Mouse (Mus musculus): Measurements from ENCODE around the gene Wnk2. TPM values are rescaled to one million over a fixed set of nuclear protein-coding genes. Genes with fewer than 3 reads are reported as not detected.
A peak's percentile ranks its signal among the peaks of the same experiment; 100 is the strongest.

The Wnk2 gene
- polyA plus RNA-seq, 1 experiment from 2014 or later = 1.6 TPM

DNA sequence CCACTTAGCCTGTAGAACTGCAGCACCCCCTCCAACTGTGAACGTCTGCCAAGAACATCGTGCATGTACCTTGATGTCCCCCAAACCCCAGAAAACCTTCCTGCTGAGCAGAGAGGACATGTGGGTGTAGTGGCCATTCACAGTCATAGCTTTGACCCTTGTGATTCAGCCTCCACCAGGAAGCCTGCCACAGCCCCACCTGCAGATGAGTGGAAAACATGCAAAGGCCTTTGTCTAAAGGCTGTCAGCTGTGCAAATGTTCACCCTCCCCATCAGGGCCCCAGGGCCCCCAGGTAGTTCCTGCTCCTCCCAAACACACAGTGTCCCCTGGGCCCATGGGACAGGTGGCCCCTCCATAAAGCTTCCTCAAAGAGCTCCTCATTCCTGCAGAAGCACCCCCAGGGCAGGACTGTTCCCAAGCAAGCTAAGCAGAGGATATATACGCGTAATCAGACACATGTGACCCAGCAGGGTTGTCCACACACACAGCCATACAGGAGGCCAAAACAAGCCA is 16.4 kb downstream of the Wnk2 start:
- 66% methylated on average over 4 of the region's 4 CpGs for WGBS
- Histone ChIP-seq H3K4me2 (no peak overlapping the region), H3K4me1 (peaks cover 46% of the 10 kb centered on the region), H3K27me3 (no peaks in the 10 kb centered on the region), H3K27ac (no peak overlapping the region), H3K9me3 (no peaks in the 10 kb centered on the region), H3K9ac (no peak overlapping the region), H3K4me3 (no peak overlapping the region), H3K36me3 (no peaks in the 10 kb centered on the region)
- no peak for ATAC-seq (ENCODE audit: insufficient number of reproducible peaks, low FRiP score, low TSS enrichment, low read depth)

DNA sequence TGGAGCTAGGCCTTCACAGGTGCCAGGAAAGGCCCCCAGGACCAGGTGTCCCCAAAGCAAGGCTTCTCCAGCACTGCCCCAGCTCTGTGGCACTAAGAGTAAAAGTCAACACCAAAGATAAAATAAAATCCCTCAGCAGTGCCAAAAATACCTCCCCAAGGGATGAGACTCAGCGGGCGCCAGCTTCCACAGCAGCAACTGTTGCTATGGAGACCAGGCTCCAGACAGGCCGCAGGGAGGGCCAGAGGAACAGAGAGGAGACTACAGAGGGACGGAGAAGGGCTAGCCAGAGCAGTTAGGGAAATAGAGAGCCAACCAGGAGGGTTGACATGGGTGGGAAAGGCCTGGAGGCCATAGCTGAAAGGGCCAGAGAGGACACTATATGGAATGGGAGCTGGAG is 18.0 kb downstream of the Wnk2 start:
- Histone ChIP-seq H3K27me3 (no peaks in the 10 kb centered on the region), H3K4me3 (no peak overlapping the region), H3K4me1 (peaks cover 46% of the 10 kb centered on the region), H3K27ac (no peak overlapping the region), H3K9ac (no peak overlapping the region), H3K9me3 (no peaks in the 10 kb centered on the region), H3K4me2 (no peak overlapping the region), H3K36me3 (no peaks in the 10 kb centered on the region)
- 17% methylated on average over 4 of the region's 4 CpGs for WGBS
- no peak for ATAC-seq (ENCODE audit: insufficient number of reproducible peaks, low FRiP score, low TSS enrichment, low read depth)

DNA sequence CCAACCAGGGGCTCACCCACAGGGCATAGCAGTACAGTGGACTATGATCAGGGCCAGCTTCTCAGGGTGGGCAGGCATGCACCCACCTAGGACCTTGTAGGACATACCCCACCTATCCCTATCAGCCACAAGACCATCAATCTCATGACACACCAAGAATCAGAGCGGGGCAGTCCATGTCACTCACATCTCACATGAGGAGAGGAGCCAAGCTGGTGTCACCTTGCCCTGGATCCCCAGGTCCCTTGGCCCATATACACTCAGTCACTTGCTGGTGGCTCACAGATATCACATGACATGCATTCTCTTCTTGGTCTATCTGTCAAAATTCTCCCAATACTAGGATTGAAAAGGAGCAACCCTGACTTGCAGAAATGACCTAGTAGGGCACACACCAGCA is 18.7 kb downstream of the Wnk2 start:
- H3K4me1 ChIP-seq = peaks cover 46% of the 10 kb centered on the region
- ATAC-seq (ENCODE audit: insufficient number of reproducible peaks, low FRiP score, low TSS enrichment, low read depth) = no peak
- H3K27ac ChIP-seq = no peak overlapping the region
- no peaks in the 10 kb centered on the region for H3K27me3 ChIP-seq
- no peak overlapping the region for H3K4me3 ChIP-seq
- H3K9me3 ChIP-seq = no peaks in the 10 kb centered on the region
- no peak overlapping the region for H3K9ac ChIP-seq
- H3K4me2 ChIP-seq = no peak overlapping the region
- WGBS = 92% methylated on average over 1 of the region's 1 CpGs
- no peaks in the 10 kb centered on the region for H3K36me3 ChIP-seq

GRCm38 (mm10) chr13:49127844-49128631 is 19.8 kb downstream of the Wnk2 start:
- no peak overlapping the region for H3K4me2 ChIP-seq
- H3K27ac ChIP-seq = no peak overlapping the region
- no peaks in the 10 kb centered on the region for H3K9me3 ChIP-seq
- WGBS = 49% methylated on average over 15 of the region's 15 CpGs
- H3K27me3 ChIP-seq = no peaks in the 10 kb centered on the region
- ATAC-seq (ENCODE audit: insufficient number of reproducible peaks, low FRiP score, low TSS enrichment, low read depth) = peak; percentile 63
- H3K4me3 ChIP-seq = no peak overlapping the region
- no peaks in the 10 kb centered on the region for H3K36me3 ChIP-seq
- peaks cover 42% of the 10 kb centered on the region for H3K4me1 ChIP-seq
- H3K9ac ChIP-seq = no peak overlapping the region

- 72% methylated on average over 4 of the region's 4 CpGs for WGBS
Measured at GRCm38 (mm10) chr13:49122106-49122505, 25.7 kb downstream of the Wnk2 start.

GRCm38 (mm10) chr13:49117563-49117962 is 30.3 kb downstream of the Wnk2 start:
- H3K4me3 ChIP-seq = no peak overlapping the region
- H3K36me3 ChIP-seq = no peaks in the 10 kb centered on the region
- H3K4me2 ChIP-seq = no peak overlapping the region
- H3K9me3 ChIP-seq = no peaks in the 10 kb centered on the region
- H3K9ac ChIP-seq = no peak overlapping the region
- no peak for ATAC-seq (ENCODE audit: insufficient number of reproducible peaks, low FRiP score, low TSS enrichment, low read depth)
- H3K27ac ChIP-seq = no peak overlapping the region
- peaks cover 12% of the 10 kb centered on the region for H3K4me1 ChIP-seq
- H3K27me3 ChIP-seq = no peaks in the 10 kb centered on the region
- WGBS = 88% methylated on average over 8 of the region's 8 CpGs

More at GRCm38 (mm10) chr13:49122106-49122505, 25.7 kb downstream of the Wnk2 start:
- Histone ChIP-seq H3K4me1 (peaks cover 12% of the 10 kb centered on the region), H3K36me3 (no peaks in the 10 kb centered on the region), H3K4me2 (no peak overlapping the region), H3K27me3 (no peaks in the 10 kb centered on the region), H3K9me3 (no peaks in the 10 kb centered on the region), H3K27ac (no peak overlapping the region), H3K9ac (no peak overlapping the region), H3K4me3 (no peak overlapping the region)
- no peak for ATAC-seq (ENCODE audit: insufficient number of reproducible peaks, low FRiP score, low TSS enrichment, low read depth)

DNA sequence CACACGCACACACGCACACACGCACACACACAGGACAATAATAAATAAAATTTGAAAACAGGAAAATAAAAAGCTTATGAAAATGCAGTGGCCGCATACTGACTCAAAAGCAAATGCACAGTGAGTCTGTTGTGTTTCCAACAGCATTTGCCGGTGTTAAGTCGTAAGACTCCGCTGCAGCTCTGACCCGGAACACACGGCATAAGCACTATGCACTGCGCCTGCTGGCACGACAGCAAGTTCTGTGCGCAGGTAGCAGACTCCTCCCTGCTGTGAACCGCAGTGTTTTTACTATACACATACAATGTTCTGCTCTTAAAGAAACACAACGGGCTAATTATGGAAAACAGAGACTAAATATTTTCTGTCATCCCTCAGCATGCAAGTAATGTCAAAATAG is 32.9 kb downstream of the Wnk2 start:
- no peaks in the 10 kb centered on the region for H3K36me3 ChIP-seq
- peaks cover 2% of the 10 kb centered on the region; the same call in 1 of the 2 replicates for H3K4me1 ChIP-seq
- no peak overlapping the region for H3K9ac ChIP-seq
- 53% methylated on average over 14 of the region's 14 CpGs for WGBS
- H3K4me3 ChIP-seq = no peak overlapping the region
- H3K27ac ChIP-seq = no peak overlapping the region
- H3K4me2 ChIP-seq = no peak overlapping the region
- ATAC-seq (ENCODE audit: insufficient number of reproducible peaks, low FRiP score, low TSS enrichment, low read depth) = no peak
- H3K27me3 ChIP-seq = no peaks in the 10 kb centered on the region
- H3K9me3 ChIP-seq = no peaks in the 10 kb centered on the region

GRCm38 (mm10) chr13:49114116-49114515 is 33.7 kb downstream of the Wnk2 start:
- H3K4me1 ChIP-seq = no peaks in the 10 kb centered on the region
- H3K27ac ChIP-seq = no peak overlapping the region
- no peaks in the 10 kb centered on the region for H3K9me3 ChIP-seq
- no peak overlapping the region for H3K4me2 ChIP-seq
- ATAC-seq (ENCODE audit: insufficient number of reproducible peaks, low FRiP score, low TSS enrichment, low read depth) = no peak
- no peak overlapping the region for H3K4me3 ChIP-seq
- H3K9ac ChIP-seq = no peak overlapping the region
- no peaks in the 10 kb centered on the region for H3K36me3 ChIP-seq
- WGBS = 62% methylated on average over 4 of the region's 4 CpGs
- H3K27me3 ChIP-seq = no peaks in the 10 kb centered on the region

- H3K4me3 ChIP-seq = no peak overlapping the region
- H3K4me2 ChIP-seq = no peak overlapping the region
- no peak for ATAC-seq (ENCODE audit: insufficient number of reproducible peaks, low FRiP score, low TSS enrichment, low read depth)
- no peaks in the 10 kb centered on the region for H3K4me1 ChIP-seq
- H3K9ac ChIP-seq = no peak overlapping the region
- no peaks in the 10 kb centered on the region for H3K9me3 ChIP-seq
- no peak overlapping the region for H3K27ac ChIP-seq
- H3K27me3 ChIP-seq = no peaks in the 10 kb centered on the region
- H3K36me3 ChIP-seq = no peaks in the 10 kb centered on the region
- 64% methylated on average over 4 of the region's 4 CpGs for WGBS
Measured at GRCm38 (mm10) chr13:49113345-49113744, 34.5 kb downstream of the Wnk2 start.

DNA sequence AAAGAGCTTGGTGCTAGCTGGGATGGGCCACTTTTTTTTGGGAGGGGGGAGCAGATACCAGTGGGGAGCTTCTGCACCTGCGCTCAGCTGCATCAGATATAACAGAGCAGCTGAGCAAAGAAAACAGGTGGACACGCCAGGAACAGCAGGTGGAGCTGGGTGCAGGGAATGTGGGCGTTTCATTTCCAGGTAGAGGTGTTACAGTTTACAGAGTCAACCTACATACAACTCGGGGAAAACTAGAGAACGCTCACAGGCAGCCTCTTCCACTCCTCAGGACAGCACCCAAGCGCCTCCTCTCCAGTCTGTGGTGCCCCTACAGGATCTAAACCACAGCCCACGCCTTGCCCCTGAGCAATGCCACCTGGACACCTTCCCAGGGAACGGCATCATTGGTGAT is 35.2 kb downstream of the Wnk2 start:
- H3K9ac ChIP-seq = no peak overlapping the region
- no peaks in the 10 kb centered on the region for H3K27me3 ChIP-seq
- no peak overlapping the region for H3K4me2 ChIP-seq
- H3K4me1 ChIP-seq = no peaks in the 10 kb centered on the region
- H3K36me3 ChIP-seq = no peaks in the 10 kb centered on the region
- no peaks in the 10 kb centered on the region for H3K9me3 ChIP-seq
- WGBS = 66% methylated on average over 8 of the region's 8 CpGs
- no peak overlapping the region for H3K27ac ChIP-seq
- ATAC-seq (ENCODE audit: insufficient number of reproducible peaks, low FRiP score, low TSS enrichment, low read depth) = no peak
- no peak overlapping the region for H3K4me3 ChIP-seq

- Histone ChIP-seq H3K27ac (no peak overlapping the region), H3K4me3 (no peak overlapping the region), H3K9ac (no peak overlapping the region), H3K27me3 (no peaks in the 10 kb centered on the region), H3K4me2 (no peak overlapping the region), H3K36me3 (no peaks in the 10 kb centered on the region), H3K9me3 (no peaks in the 10 kb centered on the region), H3K4me1 (no peaks in the 10 kb centered on the region)
- 79% methylated on average over 3 of the region's 3 CpGs for WGBS
- no peak for ATAC-seq (ENCODE audit: insufficient number of reproducible peaks, low FRiP score, low TSS enrichment, low read depth)
Measured at GRCm38 (mm10) chr13:49109665-49110064, 38.1 kb downstream of the Wnk2 start.

DNA sequence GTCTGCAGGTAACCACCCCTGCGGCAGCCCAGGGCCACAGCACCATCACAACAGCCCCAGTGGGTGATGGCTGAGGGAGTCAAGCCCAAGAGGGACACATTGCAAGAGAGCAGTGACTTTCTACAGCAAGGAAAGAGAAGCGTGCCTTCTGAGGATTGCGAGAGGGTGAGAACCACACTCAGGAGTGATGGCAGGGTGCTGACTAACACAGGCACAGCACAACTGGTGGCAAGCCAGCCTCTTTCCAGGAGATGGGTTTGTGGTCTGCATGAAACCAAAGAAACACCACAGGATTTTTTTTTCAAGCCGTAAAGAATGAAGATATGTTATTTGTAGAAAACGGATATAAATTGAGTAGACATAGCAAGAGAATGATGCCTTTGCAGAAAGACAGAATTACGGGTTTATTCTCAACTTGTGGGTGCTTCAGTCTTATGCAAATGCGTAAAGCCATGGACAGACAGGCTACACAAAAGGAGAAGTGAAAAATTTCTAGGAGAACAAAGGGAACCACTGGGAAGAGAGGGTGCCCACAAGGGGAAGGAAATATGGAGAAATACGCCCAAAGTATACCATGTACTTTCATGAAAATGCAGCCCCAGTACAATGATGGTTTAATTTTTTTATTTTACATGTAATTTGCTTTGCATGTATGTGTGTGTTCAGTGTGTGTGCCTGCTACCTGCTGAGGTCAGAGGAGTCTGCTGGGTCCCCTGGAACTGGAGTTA is 39.5 kb downstream of the Wnk2 start:
- Histone ChIP-seq H3K36me3 (no peaks in the 10 kb centered on the region), H3K27ac (no peak overlapping the region), H3K4me2 (no peak overlapping the region), H3K27me3 (no peaks in the 10 kb centered on the region), H3K4me3 (no peak overlapping the region), H3K4me1 (0 out of 2 replicates have a peak, but pooled peaks cover under 1% of the 10 kb centered on the region), H3K9me3 (no peaks in the 10 kb centered on the region), H3K9ac (no peak overlapping the region)
- no peak for ATAC-seq (ENCODE audit: insufficient number of reproducible peaks, low FRiP score, low TSS enrichment, low read depth)
- WGBS = 83% methylated on average over 8 of the region's 8 CpGs
